Mouse (Mus musculus) brown adipose tissue, adult 24 weeks (tissue): Measurements from ENCODE around the gene Arhgap15. TPM values are rescaled to one million over a fixed set of nuclear protein-coding genes. Genes with fewer than 3 reads are reported as not detected.

ENCODE experiments used
- H3K27ac ChIP-seq: fragments of 200-500 bp; replicated peaks from 2 replicates; pipeline ENCODE4 v1.5.1; 2012; ENCODE audit warnings: low read depth, mild to moderate bottlenecking, low read length
- H3K4me1 ChIP-seq: fragments of 200-500 bp; 2 replicates; pipeline ENCODE4 v1.6.1; 2012; ENCODE audit warnings: low read length, mixed read lengths; ENCODE audit not compliant: control insufficient read depth, insufficient read depth, insufficient read length
- H3K4me3 ChIP-seq: fragments of 200-500 bp; 2 replicates; pipeline ENCODE4 v1.5.1; 2012; ENCODE audit warnings: low read depth, mild to moderate bottlenecking, low read length, moderate library complexity; ENCODE audit not compliant: insufficient read depth
- polyA plus RNA-seq: library from polyadenylated mRNA; stranded (reverse); fragments of >200 nt; gene quantifications from 2 replicates; pipeline ENCODE4 v1.2.4, GENCODE M21; 2012; ENCODE audit not compliant: missing spikeins, insufficient read depth, insufficient read length

Gene Arhgap15
- polyA plus RNA-seq, 1 experiment: 0.75 TPM

DNA sequence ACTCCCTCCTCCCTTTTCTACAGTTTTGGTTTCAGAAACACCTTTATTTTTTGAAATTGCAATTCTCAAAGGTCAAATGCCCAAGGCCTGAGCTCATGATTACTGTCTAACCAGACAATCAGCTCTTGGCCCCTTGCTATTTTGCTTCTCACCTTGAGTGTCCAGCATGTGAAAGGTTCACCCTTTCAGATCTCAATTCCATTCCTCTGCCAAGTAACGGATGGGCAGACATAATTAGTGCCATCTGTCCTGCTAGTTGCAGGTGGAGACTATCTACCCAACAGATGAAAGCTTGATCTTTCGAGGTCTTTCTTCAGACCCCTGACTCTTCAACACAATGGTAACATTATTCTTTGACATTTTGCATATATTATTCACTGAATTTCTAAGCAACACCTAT is 509.3 kb downstream of the Arhgap15 start:
- Histone ChIP-seq H3K4me1 (no peaks in the 10 kb centered on the region), H3K27ac (no peak overlapping the region), H3K4me3 (no peak overlapping the region)

DNA sequence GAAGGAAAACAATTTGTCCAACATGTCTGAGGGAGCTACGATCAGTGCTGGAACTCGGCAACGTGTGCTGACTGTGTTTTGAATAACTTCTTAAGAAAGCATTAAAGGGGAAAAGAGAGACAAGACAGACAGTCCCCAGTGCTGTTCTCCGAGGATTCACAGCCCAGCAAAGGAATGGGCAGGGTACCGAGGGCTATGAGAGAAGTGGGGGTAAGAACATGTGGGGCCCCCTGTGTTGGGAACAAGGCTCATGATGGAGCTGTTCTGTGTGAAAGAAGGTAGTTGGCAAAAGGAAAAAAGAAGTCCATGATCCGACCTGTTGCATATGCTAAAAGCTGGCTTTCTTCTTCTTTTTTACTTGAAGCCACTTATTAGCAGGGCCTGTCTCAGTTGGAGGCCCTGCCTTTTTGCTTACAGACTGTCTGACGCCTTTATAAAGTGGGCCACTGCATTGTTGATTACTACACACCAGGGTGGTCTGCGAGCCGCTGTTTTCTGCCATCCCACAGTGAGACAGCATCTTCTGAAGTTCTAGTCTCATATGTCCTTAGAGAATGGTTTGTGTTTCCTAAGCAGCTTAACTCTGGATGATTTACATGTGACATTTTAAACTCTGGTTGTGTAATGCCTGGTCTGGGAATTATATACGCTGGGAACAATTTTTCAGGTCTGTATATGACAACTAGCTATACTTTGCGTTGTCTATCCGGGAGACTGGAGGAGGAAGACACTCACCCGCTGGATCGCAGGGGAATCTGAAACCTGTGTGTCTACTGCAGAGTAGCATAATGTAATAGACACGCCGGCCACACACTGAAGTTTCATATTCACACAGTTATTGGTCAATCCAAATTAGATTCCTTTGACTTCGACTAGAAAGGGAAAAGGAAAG is 523.1 kb downstream of the Arhgap15 start:
- no peak overlapping the region for H3K4me3 ChIP-seq
- H3K27ac ChIP-seq: no peak overlapping the region
- no peaks in the 10 kb centered on the region for H3K4me1 ChIP-seq

DNA sequence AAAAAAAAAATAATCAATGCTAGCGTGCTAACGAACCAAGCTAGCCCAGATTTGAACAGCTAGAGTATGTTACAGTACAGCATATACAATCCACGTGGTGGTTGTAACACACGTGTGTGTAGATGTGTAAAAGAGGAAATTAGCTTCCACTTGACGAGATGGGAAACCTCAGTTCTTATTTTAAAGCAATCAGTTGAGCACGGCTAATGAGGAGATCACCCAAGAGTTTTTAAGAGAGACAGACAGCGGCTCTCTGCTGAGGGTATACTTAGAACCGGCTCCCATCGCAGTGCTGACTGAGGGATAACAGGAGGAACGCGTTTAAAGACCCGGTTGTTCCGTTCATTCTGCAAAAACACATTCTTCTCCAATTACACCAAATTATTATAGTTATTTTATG is 524.0 kb downstream of the Arhgap15 start:
- no peak overlapping the region for H3K4me3 ChIP-seq
- no peaks in the 10 kb centered on the region for H3K4me1 ChIP-seq
- H3K27ac ChIP-seq: no peak overlapping the region

DNA sequence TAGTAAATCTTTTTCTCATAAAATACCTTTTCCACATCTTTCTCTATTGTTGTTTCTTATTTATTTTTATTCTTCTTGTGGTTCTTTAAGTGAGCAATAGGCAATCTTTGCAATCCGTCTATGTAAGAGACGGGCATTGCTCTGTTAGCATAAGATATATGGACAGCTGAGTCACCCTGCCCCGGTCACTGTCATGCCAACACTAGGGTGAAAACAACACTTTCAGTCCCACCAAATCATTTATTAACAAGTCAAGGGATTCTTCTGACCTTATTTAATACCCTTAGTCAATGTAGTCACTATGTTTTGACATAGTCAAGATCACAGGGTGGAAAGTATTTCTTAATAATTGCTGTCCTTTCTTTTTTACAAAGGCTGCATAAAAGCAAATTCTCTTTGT is 525.8 kb downstream of the Arhgap15 start:
- no peaks in the 10 kb centered on the region for H3K4me1 ChIP-seq
- H3K27ac ChIP-seq: no peak overlapping the region
- no peak overlapping the region for H3K4me3 ChIP-seq

DNA sequence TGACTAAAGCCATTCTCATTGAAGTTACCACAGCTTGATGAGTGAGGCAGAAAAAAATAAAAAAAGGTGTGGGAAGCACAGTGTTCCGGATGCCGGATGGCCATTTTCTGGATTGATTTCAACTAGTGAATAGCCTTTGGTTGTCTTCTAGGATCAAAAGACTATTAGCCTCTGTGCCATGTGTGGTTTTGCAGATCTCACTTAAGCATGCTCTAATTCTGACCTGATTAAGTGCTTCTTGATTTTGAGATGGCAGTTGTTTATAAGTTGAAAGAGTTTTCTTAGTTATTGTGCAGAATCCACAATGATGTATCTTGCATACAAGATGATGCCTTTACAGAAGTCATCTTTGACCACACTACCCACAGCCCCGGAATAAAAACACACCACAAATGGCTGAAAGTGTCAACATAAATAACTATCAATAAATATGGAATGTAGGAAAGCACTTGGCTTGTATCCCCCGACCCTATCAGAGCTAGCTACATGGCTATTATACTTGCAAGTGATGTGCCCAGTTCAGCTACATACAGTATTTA is 537.6 kb downstream of the Arhgap15 start:
- Histone ChIP-seq H3K4me1 (no peaks in the 10 kb centered on the region), H3K4me3 (no peak overlapping the region), H3K27ac (no peak overlapping the region)

DNA sequence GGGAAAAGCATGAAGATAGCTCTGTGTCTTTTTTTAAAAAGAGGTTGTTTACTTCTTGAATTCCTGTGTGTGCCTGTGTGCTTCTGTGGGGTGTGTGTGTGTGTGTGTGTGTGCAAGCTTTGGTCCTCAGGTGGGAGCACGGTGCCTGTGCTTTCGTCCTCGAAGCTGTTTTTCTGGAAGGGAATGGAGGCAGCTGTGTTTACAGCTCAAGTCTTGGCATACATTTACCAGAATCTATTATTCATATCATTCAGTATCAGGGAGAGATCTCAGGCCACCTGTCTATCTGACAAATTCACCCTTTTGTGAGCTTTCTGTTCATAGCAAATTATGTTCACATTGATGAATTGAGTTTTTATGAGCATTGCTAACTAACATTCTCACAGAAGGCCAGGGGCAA is 550.5 kb downstream of the Arhgap15 start:
- no peak overlapping the region for H3K4me3 ChIP-seq
- no peak overlapping the region for H3K27ac ChIP-seq
- no peaks in the 10 kb centered on the region for H3K4me1 ChIP-seq

DNA sequence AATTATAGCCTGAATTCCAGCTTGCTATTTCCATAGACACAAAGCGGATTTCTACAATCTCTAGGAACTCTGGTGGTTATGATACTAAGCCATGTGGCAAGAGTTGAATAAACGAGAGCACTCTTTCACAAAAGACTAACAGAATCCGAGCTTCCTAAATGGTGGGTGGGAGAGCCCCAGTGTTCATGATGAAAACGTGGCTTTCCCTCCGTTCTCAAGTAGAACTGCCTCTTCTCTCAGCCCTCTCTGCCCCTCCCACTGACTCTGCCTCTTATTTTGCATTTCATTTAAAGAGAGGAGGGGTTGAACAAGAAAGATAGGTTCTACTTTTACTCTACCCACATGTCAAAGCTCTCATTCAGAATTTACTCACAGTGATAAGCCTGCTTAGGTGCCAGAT is 551.3 kb downstream of the Arhgap15 start:
- H3K4me1 ChIP-seq: no peaks in the 10 kb centered on the region
- no peak overlapping the region for H3K27ac ChIP-seq
- H3K4me3 ChIP-seq: no peak overlapping the region

DNA sequence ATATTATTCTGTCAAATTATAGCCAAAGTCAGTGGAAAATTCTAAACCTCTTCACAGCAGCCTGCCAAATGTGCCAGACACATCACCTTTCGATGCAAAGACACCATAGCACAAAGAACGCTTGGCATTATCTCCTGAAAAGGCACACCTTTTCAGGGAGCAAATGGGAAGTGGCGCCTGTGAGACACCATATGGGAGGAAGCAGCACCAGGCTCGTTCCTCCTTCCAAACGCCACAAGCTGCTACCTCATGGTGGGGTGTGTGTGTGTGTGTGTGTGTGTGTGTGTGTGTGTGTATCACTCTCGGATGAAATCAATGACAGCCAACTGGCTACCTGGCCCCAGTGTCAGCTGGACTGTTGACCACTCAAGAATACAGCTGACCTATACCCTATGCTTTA is 551.8 kb downstream of the Arhgap15 start:
- Histone ChIP-seq H3K27ac (no peak overlapping the region), H3K4me3 (no peak overlapping the region), H3K4me1 (no peaks in the 10 kb centered on the region)

DNA sequence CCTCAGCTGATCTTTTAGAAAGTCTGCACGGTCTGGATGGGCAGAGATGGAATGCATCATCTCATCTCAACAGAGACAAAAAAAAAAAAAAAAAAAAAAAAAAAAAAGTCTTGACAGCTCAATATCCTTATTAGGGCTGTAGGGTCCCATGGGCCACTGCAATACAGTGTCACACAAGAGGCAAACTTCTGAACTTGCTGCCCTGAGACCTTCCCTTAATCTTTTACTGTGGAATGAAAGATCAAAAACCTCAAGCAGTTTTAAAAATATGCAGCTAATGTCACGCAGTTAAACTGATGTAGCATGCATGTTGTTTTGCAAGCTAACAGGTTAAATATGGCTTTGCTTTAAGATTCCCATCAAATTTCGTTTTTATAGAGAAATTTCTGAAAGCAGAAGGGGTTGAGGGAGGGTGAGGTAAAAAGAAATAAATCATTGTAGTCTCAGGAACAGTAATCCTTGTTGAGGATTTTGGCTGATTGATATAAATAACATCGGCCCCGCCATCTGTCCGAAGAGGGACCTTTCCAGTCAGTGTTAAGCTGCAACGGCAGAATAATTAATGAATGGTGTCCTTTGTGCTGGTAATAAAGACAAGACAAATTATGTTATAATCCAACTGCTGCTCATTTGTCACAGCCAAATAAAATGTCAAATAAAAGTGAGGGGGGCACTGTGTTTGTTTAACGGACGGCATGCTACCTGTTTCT is 555.8 kb downstream of the Arhgap15 start:
- H3K27ac ChIP-seq: no peak overlapping the region
- H3K4me3 ChIP-seq: no peak overlapping the region

DNA sequence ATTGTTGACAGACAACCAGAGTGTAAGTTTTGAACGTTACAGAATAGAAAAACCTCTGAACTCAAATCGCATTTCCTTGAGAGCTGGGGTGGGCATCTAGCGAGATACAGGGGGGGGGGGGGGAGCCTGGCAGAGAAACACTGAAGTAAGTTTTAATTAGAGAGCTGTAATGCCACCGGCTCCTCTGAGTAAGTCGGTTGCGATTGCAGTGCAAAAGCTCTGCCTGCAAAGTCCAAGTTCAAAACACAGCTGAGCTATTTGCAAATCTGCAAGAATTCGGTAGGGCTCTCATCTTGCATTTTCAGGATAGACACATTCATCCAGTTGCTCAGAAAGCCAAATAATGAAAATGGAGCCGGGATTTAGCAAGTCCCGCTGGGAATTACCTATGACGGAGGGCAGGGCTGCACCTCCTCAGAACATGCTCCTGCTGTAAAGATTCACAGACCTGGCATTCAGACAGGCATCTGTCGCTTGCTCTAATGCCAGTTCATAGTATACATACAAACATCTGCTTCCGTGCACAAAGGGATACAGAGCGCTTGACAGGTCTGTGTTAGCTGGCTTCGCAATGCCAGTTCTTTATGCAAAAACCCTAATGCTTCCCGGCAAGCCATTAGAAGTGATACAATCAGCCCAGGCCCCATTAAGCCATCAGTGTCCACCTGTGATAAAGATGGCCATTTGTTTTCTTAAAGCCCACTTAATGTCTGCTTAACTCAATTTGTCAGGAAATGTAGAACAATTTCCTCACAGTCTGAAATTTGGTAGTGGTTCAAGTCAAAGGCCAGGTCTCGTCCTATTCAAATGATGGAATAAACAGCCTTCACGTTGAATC is 556.6 kb downstream of the Arhgap15 start:
- Histone ChIP-seq H3K4me3 (no peak overlapping the region), H3K27ac (no peak overlapping the region), H3K4me1 (no peaks in the 10 kb centered on the region)

More for the DNA sequence above, 555.8 kb downstream of the Arhgap15 start:
- no peaks in the 10 kb centered on the region for H3K4me1 ChIP-seq

DNA sequence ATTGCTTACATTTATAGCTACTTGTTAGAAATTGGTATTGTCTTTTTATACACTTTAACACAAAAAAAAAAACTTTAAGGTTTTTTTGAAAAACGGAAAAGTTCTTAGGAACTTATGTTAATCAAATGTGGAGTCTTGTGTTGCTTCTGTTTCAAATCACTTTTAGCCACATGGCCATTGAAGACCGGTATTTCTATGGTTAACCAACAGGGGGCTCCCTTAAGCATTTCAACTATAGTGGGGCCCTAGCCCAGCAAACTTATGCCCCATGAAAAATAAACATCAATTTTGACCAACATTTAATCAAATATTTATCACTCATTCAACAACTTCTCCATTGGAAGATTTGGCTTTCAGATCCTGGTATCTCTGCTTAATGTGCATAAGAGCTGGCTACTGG is 557.5 kb downstream of the Arhgap15 start:
- Histone ChIP-seq H3K4me1 (no peaks in the 10 kb centered on the region), H3K27ac (no peak overlapping the region)

DNA sequence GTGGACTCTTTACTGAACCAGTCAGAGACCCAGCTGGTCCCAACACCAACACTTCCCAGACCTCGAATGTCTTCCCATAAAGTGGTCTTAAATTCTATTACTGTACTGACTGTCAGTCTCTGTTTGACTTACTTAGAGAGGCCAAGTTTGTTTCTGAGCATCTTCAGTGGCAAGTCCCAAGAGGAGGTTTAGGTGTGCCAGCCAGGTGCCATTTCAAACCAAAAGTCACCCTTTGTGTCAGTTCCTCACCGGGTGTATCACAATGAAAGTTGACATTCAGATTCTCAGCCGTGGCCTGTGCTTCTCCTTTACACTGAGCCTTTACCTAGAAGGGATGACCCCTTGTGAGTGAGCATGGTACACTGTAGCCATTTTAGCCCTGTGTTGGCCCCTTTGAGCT is 560.5 kb downstream of the Arhgap15 start:
- Histone ChIP-seq H3K4me3 (no peak overlapping the region), H3K4me1 (no peaks in the 10 kb centered on the region), H3K27ac (no peak overlapping the region)

More for the DNA sequence above, 557.5 kb downstream of the Arhgap15 start:
- H3K4me3 ChIP-seq: no peak overlapping the region

DNA sequence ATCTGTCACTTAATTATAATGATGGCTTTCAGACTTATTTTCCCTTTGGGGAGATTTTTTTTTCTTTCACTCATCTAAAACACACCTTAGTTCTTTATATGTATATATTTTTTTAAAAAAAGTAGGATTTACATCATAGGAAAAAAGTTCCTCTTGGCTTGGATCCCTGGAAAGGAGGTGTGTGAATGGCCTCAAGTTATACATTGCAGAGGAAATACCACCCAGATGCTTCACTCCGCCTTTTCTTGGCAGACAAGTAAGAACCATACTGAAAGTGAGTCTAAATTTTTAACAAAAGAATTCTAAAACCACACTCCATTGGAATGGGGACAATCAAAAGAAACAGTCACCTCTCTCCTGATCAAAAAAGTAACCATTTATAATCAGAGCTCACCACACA is 560.9 kb downstream of the Arhgap15 start:
- H3K27ac ChIP-seq: no peak overlapping the region
- H3K4me3 ChIP-seq: no peak overlapping the region
- H3K4me1 ChIP-seq: no peaks in the 10 kb centered on the region

DNA sequence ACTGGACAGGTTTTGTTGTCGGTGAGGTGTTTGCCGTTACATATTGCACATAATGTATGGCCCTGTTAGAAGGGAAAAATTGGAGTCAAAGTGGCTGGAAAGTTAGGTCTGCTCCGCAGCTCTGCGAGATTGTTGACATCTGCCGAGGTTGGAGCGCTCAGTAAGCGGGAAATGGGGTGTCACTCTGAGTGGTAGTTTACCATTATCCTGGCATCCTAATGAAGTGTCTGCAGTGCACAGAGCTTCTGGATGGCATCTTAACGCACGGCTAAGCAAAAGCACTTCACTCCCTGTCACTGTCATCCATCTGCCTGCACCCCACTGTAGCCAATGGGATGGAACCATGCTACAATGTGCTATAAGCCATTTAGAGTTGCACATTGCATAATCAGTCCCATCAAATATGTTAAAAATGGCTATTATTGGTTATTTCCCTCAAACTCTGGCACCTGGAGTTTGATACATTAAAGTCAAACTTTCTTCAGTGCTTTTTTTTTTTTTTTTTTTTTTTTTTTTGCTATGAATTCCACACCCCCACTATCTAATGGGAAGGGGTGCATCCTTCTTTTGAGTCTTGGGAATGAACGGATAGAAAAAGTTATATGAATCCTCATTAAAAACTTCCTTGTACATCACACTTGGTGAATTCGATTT is 561.6 kb downstream of the Arhgap15 start:
- Histone ChIP-seq H3K4me1 (no peaks in the 10 kb centered on the region), H3K27ac (no peak overlapping the region), H3K4me3 (no peak overlapping the region)
